Mouse (Mus musculus) testis, adult 2 months (tissue): Measurements from ENCODE around the gene P4ha2.

Experiments used
- CTCF ChIP-seq: fragments of 200-500 bp; IDR thresholded peaks from 2 replicates; pipeline ENCODE4 v1.5.1; 2012; ENCODE audit warnings: low read depth, mild to moderate bottlenecking, inconsistent platforms, low read length, moderate library complexity; ENCODE audit not compliant: control insufficient read depth, insufficient read depth, insufficient replicate concordance
- POLR2A ChIP-seq: fragments of 200-500 bp; IDR thresholded peaks from 2 replicates; pipeline ENCODE4 v1.6.1; 2012; ENCODE audit warnings: low read depth, mild to moderate bottlenecking, inconsistent platforms, low read length, moderate library complexity; ENCODE audit not compliant: control insufficient read depth

- no peak for TF ChIP-seq CTCF
- TF ChIP-seq POLR2A = no peak
These were observed 41.8 kb upstream of the P4ha2 start for GRCm38 (mm10) chr11:54058056-54058617.
